Mouse (Mus musculus): ENCODE results near the gene Zfp59.

The Zfp59 gene

DNA sequence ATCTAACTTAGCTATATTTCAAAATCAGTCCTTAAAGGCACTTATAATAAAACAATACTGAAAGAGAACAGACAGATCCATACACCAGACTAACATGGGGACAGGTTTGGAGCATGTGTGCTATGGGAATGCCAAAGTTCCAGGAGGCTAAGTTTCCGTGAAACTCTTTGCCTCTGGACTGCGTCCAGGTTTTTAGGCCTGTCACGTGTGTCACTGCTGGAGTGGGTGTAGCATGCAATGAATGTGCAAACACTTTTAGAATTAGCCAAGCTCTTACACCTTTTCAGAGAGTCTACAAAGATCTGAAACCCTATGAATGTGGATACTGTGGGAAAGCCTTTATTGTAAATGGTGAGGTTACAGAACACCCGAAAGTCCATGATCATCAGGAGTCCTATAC lies 43.3 kb downstream of the Zfp59 start:
- no peak for DNase-seq

DNA sequence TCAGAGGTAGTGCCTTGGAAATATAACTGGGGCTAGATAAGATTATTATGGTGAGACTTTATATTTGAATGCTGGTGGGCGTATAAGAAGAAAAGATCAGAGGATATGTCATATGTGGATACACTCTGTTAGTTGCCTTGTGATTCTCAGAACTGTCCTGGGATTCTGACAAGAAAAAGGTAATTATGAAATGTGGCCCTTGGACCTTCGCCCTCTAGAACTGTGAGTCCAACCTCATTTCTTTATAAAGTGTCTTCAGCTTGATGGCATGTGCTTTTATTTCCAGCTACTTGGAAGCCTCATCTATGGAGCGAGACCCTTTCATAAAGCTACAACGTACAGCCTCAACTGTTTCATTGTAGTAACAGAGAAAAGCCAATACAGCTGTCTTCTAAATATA lies 62.2 kb downstream of the Zfp59 start:
- DNase-seq, result no peak

- DNase-seq, result no peak
Observed at GRCm38 (mm10) chr7:27905061-27905848, 66.8 kb downstream of the Zfp59 start.
